Mouse (Mus musculus) heart, embryonic 12.5 days (tissue): ENCODE results near the gene Psmb8. TPM values are rescaled to one million over a fixed set of nuclear protein-coding genes. Genes with fewer than 3 reads are reported as not detected.

Source experiments
- polyA plus RNA-seq: library from polyadenylated mRNA; unstranded; fragments of >200 nt; fragmentation: Nextera tagmentation; extraction: Ambion mirVana; gene quantifications from 2 replicates; pipeline ENCODE4 v1.2.1, GENCODE M21; 2016

Psmb8 gene
- polyA plus RNA-seq, 1 experiment from 2014 or later: 1.9 TPM

Other genes starting within 250 kb of the Psmb8 start
- 7.2 and 7.4 TPM in 2 replicates for gene B3galt4, start 246.2 kb upstream of the Psmb8 start, polyA plus RNA-seq
- 43.0 and 43.9 TPM in 2 replicates for gene Vps52, start 241.9 kb upstream of the Psmb8 start, polyA plus RNA-seq
- gene Rps18, start 241.7 kb upstream of the Psmb8 start, polyA plus RNA-seq: 850 and 856 TPM in 2 replicates
- 16.1 and 18.3 TPM in 2 replicates for gene H2-K1, start 197.4 kb upstream of the Psmb8 start, polyA plus RNA-seq
- 14.9 and 16.5 TPM in 2 replicates for gene Ring1, start 173.0 kb upstream of the Psmb8 start, polyA plus RNA-seq
- gene H2-Ke6, start 169.7 kb upstream of the Psmb8 start, polyA plus RNA-seq: 46.7 and 48.0 TPM in 2 replicates
- 128 and 130 TPM in 2 replicates for gene Slc39a7, start 166.0 kb upstream of the Psmb8 start, polyA plus RNA-seq
- gene Rxrb, start 165.9 kb upstream of the Psmb8 start, polyA plus RNA-seq: 34.7 and 36.9 TPM in 2 replicates
- 0.48 and 0.83 TPM in 2 replicates for gene Col11a2, start 158.3 kb upstream of the Psmb8 start, polyA plus RNA-seq
- gene H2-Oa, start 105.4 kb upstream of the Psmb8 start, polyA plus RNA-seq: 0.26 and 0.37 TPM in 2 replicates
- 3.9 and 7.8 TPM in 2 replicates for gene H2-DMa, start 78.2 kb upstream of the Psmb8 start, polyA plus RNA-seq
- 89.4 and 90.6 TPM in 2 replicates for gene Brd2, start 75.1 kb upstream of the Psmb8 start, polyA plus RNA-seq
- 0.21 TPM in 1 of 2 replicates, not detected in the other for gene H2-DMb2, start 54.4 kb upstream of the Psmb8 start, polyA plus RNA-seq
- 0.33 and 0.41 TPM in 2 replicates for gene H2-DMb1, start 44.6 kb upstream of the Psmb8 start, polyA plus RNA-seq
- gene Tap1, start 10.2 kb upstream of the Psmb8 start, polyA plus RNA-seq: 1.1 TPM in 2 replicates
- 0.59 and 0.91 TPM in 2 replicates for gene Psmb9, start 10.0 kb upstream of the Psmb8 start, polyA plus RNA-seq
- gene Tap2, start 5.8 kb downstream of the Psmb8 start, polyA plus RNA-seq: 1.3 and 1.7 TPM in 2 replicates
- 0.15 TPM in 1 of 2 replicates, not detected in the other for gene H2-Ob, start 41.2 kb downstream of the Psmb8 start, polyA plus RNA-seq
- 11.8 and 15.2 TPM in 2 replicates for gene H2-Ab1, start 60.0 kb downstream of the Psmb8 start, polyA plus RNA-seq
- 0.20 and 0.33 TPM in 2 replicates for gene H2-Aa, start 90.1 kb downstream of the Psmb8 start, polyA plus RNA-seq
- 1.4 and 2.6 TPM in 2 replicates for gene H2-Eb1, start 108.1 kb downstream of the Psmb8 start, polyA plus RNA-seq
- not detected in 2 replicates for gene H2-Eb2, start 127.9 kb downstream of the Psmb8 start, polyA plus RNA-seq
- gene Btnl2, start 157.1 kb downstream of the Psmb8 start, polyA plus RNA-seq: 0.09 TPM in 1 of 2 replicates, not detected in the other
- not detected in 2 replicates for gene Btnl1, start 179.4 kb downstream of the Psmb8 start, polyA plus RNA-seq
- gene BC051142, start 201.1 kb downstream of the Psmb8 start, polyA plus RNA-seq: not detected in 2 replicates